Mouse (Mus musculus): Measurements from ENCODE around the gene Adamtsl1.
A peak's percentile ranks its signal among the peaks of the same experiment; 100 is the strongest.

The Adamtsl1 gene

DNA sequence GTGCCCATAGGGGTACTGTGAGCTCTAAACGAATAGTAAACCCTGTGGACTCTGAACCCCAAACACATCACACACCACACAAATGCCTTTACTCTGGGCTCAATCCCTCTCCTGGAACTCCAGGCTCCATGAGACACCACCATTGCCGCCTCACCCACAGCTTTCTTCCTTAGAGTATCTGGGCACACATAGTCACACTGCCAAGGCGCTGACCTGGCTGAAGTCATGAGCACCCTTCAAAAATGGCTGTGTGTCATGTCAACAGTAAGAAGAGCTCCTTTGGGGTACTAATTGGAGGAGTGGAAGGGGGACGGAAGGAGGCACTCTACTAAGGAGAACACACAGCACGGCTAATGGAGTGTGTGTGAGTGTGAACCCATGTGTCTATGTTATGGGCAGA is 554.4 kb downstream of the Adamtsl1 start:
- no peak for DNase-seq

DNA sequence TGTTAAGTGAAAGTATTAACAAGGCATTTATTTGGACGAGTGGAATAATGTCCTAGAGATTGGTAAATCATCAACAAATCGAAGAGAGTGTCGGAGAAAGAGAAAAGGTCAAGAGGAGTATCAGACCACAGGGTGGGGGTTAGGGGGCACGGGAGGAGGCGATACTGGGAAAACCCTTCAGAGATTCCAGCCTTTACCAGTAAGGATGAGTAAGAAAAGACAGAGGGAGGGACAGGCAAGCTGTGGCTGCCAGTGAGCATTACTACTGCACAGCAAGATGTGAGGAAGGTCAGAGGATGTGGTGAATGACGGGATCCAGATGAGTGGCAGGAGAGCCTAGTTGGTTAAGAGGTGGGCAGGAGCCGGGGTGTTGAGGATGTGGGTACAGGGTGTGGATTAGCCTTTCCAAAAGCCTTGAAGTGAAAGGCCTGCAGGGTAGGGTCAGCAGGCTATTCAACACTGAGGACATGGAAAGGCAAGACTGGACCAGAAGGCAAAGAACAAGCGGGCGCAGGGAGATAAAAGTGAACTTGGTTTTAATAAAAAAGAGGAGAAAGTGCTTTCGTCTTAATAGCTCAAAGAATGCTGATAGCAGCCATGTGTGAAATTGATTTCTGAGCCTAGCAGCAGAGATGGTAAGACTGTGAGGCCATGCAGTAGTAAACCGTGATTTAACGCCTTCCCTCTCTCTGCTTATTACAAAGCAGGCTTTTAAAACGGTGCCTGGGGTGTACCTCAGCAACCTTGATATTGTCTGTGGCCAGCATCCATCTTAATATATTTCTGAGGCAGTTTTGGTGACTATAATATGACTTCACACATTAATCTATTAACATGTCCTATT is 555.1 kb downstream of the Adamtsl1 start:
- DNase-seq, result no peak

DNA sequence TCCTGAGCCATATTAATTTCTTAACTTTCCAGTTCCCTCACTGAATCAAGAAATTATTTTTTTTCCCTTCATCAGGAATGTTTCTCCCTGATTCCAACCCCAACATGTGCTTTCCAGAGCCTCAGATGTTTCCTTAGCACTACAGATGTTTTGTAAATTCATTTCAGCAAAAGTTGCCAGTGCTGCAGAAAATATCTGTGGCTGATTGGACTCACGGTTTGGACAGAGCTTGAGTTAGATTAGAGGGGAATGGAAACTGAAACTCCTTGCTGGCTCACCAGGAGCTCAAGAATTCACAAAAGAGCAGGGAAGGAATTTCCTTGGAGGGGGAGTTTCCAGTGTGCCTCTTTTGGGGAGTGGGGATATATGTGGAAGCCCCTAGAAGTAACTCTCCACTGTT is 560.9 kb downstream of the Adamtsl1 start:
- DNase-seq, result no peak

DNA sequence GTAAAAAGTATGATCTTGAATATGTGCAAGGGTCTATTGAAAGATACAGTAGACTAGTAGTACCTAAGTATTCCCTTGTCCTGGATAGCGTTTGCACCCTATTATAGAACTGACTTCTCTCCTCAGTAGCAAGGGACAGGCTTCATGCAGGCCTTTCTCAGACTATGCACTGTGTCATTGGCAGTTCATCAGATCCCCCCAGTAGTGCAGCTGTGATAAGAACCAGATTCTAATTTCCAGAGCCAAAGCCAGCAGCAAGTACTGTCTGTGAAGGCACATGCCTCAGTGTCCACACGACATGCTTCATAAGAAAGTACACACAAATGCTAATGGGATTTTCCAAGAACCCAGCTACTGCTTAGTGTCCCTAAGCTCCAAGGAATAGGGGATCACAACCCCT is 563.4 kb downstream of the Adamtsl1 start:
- DNase-seq, result no peak

- DNase-seq, result no peak
These were observed 563.9 kb downstream of the Adamtsl1 start for GRCm38 (mm10) chr4:86077854-86078253.

- DNase-seq, result no peak
These were observed 573.5 kb downstream of the Adamtsl1 start for GRCm38 (mm10) chr4:86087508-86087907.

- no peak for DNase-seq
These were observed 589.2 kb downstream of the Adamtsl1 start for GRCm38 (mm10) chr4:86103207-86103606.

DNA sequence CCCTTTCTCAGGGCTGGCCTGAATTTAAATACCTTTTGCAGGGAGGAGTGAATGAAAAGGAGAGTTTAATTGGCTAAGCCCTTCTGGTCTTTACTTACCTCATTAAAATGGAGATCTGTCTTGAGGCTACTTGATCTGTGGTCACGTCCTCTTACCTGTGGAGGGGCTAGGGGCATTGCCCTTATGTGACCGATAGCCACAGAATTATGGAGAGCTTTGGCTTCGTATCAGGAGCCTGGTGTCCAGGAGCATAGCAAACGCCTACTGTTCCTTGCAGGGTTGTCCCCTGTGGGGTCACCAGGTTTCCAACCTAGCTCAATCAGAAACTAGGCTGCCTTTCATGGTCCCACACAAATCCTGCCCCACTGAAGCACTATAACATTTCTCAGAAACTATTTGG is 594.4 kb downstream of the Adamtsl1 start:
- no peak for DNase-seq

DNA sequence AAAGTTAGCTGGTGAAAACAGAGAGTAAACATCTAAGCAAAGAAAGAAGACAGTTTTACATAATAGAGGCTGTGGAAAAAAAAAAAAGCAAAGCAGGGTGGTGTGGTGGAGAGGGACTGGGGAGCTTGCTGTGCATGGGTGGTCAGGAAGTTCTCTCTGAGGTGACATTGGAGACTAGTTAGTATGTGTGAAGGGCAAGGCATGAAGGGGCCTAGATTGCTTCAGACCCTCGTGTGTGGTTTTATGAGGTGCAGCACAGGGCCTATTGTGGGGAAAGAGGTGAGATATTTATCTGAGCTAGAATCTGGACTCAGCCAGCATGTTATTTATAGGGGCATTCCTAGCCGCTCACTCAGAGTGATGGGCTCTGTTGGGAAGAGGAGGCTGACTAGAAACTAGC is 605.1 kb downstream of the Adamtsl1 start:
- no peak for DNase-seq

DNA sequence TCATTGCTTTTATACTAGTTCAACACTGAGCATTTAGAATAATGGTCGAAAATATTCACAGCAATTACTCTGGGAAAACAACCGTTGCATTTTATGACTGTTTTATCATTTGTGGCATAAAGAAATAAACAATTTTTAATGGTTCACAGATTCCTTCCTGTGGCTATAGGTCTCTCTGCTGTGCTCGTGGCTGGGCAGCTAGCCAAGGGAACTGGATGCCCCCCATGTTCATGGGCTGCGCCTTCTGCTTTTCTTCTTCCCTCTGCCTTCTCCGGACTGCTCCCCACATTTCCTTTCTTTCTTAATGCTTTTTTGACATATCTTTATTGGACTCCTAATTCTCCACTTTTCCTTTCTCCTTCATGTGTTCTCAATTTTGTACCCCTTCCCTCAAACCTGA is 608.5 kb downstream of the Adamtsl1 start:
- peak; percentile 45 to 47 for DNase-seq

GRCm38 (mm10) chr4:86124374-86124773 is 610.4 kb downstream of the Adamtsl1 start:
- DNase-seq, result peak; percentile 59 to 65

- no peak for DNase-seq
These were observed 612.7 kb downstream of the Adamtsl1 start for GRCm38 (mm10) chr4:86126636-86127035.

DNA sequence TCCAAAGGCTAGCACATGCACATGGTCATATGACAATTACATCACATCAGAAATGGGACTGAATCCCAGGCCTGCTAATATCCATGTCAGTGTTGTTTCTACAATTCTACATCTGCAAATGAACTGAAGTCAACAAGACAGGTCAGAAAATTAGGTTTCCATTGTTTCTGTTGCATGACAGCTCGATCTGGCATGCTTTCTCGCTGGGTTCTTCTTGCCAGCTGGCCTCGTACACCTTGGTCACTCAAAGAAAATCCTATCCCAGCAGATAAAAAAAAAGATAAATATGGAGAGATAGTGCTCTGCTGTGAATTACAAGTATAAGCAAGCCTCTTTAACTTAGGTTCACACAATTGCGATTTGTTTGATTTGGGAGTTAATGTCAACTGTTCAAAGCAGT is 644.6 kb downstream of the Adamtsl1 start:
- DNase-seq, result no peak

- DNase-seq, result no peak
These were observed 645.4 kb downstream of the Adamtsl1 start for GRCm38 (mm10) chr4:86159362-86159761.

DNA sequence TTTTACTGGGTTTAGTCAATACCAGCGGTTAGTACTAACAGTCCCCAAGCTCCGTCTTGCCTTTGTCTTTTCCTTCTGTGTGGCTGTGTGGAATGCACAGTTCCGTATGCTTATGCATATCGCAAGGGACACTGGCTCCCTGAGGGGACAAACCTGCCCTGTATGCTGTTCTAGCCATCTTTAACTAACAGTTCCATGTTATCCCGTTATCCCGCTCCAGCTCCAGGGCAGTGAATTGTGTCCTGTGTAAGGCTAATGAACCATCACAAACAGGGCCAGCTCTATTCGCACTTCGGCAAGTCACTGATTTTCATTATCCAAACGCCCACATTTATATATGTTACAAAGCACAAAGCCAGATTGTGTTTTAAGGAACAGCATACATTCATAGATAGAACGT is 656.8 kb downstream of the Adamtsl1 start:
- DNase-seq, result no peak

GRCm38 (mm10) chr4:86171461-86171860 is 657.5 kb downstream of the Adamtsl1 start:
- no peak for DNase-seq

DNA sequence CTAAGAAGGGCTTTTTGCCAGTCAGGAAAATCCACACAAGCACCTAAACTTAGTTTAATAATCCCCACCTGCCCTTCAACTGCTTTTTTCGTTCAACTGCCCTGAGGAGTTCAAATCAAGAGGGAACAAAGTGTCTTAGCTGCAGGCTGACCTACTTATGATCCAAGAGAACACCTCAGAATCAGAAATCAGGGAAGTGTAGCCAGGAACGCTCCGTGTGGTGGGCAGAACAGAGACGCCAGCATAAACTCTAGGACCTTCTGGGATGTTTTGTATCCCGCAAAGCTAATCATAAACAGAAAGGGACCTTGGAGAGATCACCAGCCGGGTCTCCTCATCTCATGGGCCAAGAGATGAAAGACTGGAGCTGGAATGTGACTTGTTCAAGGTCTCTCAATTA is 663.5 kb downstream of the Adamtsl1 start:
- no peak for DNase-seq

DNA sequence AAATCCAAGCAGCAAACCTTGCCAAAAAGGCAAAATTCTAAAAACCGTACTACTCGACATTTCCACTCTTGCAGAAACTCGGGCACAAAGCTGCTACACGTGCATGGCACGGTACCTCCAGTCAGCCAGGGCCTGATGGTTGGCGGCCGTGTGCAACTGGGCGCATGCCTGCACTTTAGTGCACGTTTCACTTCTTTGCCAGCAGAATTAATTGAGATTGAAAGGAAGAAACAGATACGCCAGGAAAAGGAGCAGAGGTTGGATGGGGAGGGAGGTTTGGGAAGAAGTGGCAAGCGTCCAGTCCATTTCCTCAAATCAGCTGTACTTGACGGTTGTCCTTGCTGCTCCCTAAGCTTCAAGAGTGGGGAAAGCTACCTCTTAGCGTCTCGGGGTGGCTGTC is 664.1 kb downstream of the Adamtsl1 start:
- DNase-seq, result peak in 1 of 2 experiments; percentile 9

DNA sequence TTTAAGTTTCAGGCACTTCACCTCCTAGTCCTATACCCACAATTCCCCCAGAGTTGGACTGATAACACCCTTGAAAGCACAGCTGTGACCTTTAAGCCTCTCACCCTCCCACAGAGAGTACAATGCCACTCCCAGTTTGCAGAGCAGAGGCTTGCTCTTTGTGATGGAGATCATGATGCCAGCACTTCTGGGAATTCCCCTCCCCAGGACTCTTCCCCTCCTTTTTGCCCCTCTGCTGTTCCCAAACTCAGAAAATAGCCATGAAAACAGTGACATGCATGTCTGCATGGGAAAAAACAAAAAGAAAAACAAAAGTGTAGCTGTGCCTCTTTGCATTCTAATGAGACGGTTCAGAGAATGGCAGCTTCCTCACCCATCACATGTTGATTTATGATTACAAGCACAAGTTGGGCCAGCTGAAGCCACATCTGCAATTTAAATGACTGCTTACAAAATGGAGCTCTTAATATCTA is 669.8 kb downstream of the Adamtsl1 start:
- no peak for DNase-seq

GRCm38 (mm10) chr4:86189853-86190252 is 675.9 kb downstream of the Adamtsl1 start:
- no peak for DNase-seq

GRCm38 (mm10) chr4:86191195-86191594 is 677.2 kb downstream of the Adamtsl1 start:
- DNase-seq, result no peak

DNA sequence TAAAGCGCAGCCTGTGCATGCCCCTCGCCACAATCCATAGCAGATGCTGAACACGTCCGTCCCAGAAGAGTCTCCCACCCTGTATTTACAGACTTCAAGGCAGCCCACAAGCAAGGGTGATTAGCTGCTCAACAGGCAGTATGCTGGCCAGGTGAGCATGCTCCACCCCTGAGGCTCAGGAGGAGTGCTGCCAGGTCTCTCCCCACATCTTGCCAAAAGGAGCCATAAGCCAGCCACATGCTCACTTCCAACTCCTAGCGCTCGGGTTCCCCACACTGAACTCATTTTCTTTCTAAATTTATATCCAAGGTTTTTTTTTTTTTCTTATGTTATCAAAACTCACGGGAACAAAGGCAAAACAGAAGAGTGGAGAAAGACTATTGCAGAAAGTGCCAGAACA is 687.8 kb downstream of the Adamtsl1 start:
- no peak for DNase-seq

GRCm38 (mm10) chr4:86203288-86203687 is 689.3 kb downstream of the Adamtsl1 start:
- DNase-seq, result no peak

DNA sequence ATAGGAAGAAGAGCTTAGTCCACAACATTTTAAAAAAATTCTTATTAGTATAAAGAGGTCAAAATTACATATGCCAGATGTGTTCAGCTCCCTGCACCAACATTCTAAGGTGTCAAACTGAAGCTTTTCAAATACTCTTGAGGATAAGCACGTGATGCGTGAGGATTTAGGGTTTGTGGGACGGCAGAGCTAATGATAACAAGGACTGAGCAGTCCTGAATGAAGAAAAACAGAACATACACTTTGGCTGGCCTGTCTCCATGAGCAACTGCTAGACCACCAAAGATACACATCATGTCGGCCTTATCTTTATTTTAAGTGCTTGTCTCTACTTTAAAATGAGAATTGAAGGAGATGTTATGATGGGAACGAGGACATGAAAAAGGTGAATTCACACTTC is 710.9 kb downstream of the Adamtsl1 start:
- no peak for DNase-seq

DNA sequence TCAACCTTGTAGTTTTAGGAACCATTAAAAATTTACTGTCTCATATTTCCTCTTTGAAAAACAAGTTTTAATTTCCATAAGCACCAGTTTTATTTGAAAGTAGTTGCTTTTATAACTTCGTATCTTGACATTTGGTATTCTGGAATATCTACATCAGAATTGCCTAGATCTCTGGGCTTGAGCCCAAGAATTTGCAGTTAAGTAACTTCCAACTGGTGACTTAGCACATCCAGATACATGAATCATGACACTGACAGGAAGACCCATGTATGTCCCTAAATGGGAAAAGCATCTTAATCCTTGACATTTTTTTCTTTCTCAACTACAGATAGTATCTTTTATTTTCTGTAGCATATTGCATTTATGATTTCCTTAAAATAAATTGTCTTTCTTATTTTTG is 713.1 kb downstream of the Adamtsl1 start:
- no peak for DNase-seq
